Mouse (Mus musculus) frontal cortex, postnatal 14 days (tissue): Measurements from ENCODE around the gene Foxo3.
A peak's percentile ranks its signal among the peaks of the same experiment; 100 is the strongest.

ENCODE experiments used
- DNase-seq, 2 experiments: peaks; one replicate each; pipeline ENCODE4 v3.0.0; 2022; ENCODE audit warnings: low spot score in 2 of 2

Foxo3 gene

GRCm38 (mm10) chr10:42275871-42276501 lies 569 bp downstream of the Foxo3 start:
- DNase-seq, result no peak

- DNase-seq, result peak; percentile 36 to 38
These were observed 1.1 kb downstream of the Foxo3 start for GRCm38 (mm10) chr10:42275401-42275870.

DNA sequence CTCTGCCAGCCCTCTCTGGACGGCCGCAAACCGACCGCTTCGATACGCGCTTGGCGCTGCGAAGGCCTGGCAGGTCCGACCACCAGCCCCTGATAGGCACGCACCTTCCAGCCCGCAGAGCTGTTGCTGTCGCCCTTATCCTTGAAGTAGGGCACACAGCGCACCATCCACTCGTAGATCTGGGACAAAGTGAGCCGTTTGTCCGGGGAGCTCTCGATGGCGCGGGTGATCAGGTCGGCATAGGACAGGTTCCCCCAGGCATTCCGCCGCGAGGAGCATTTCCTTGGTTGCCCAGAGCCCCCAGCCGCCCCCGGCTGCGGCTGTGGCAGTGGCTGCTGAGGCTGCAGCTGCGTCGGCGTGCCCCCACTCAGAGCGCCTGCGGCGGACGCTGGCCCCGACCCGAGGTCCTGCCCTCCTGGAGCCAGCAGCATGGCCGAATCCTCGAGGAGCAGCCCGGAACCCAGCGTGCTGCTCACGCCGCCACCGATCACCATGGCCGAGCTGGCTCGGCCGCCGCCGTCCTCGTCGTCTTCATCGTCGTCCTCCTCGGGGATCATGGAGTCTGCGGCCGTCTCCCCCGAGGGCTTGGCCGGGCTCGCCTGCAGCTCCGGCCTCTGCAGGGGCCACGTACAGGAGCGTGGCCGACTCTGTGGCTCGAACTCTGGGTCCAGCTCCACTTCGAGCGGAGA lies 1.7 kb downstream of the Foxo3 start:
- DNase-seq, result peak in 1 of 2 experiments; percentile 14

GRCm38 (mm10) chr10:42273760-42274691 lies 2.5 kb downstream of the Foxo3 start:
- no peak for DNase-seq

DNA sequence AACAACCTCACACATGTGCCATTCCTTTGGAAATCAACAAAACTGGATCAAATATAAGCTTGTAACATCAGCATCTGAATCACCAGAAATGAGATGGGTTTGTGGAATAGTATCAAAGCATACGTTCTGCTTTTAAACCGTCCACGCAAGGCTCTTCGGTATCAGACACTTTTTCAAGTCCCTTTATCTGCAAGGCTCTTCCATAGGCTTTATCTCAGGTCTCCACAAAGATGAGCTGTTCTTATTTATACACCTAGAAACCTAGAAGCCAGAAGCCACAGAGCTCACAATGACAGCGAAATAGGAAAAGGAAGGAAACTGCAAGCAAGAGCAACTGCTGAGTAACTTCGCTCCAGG lies 3.2 kb downstream of the Foxo3 start:
- no peak for DNase-seq

GRCm38 (mm10) chr10:42271454-42272230 lies 4.9 kb downstream of the Foxo3 start:
- DNase-seq, result no peak

- no peak for DNase-seq
These were observed 6.1 kb downstream of the Foxo3 start for GRCm38 (mm10) chr10:42270277-42271083.

DNA sequence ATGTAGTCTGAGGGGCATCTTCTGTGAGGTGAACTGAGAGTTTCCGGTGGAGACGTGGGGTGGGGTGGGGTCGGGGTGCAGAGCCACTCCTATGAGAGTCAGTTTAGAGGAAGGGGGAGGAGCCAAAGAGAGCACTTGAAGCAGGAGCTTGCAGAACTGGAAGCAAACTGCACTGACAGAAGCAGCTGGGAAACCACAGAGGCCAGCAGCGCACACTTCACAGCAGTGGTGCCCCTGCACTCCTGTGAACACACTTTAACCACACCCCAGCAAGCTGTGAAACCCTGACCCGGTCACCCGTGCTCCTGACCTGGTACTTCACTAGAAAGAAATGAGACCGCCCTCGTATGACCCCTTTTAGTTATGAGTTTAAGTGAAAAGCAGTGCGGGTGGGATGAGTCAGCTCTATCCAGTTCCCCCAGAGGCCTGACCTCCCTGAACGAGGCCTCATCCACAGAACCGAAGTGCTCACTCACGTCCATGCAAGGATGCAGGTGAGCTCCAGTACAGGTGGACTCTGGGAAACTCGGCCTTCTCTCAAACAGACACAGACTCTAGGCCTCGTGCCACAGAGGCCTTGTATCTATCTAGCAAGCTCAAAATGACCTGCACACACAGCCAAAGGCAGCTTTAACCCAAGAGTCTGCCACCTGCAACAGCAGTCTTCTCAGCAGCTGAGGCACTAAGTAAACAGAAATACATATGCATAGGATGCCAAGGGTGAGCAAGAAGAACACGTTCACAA lies 7.1 kb downstream of the Foxo3 start:
- DNase-seq, result no peak

DNA sequence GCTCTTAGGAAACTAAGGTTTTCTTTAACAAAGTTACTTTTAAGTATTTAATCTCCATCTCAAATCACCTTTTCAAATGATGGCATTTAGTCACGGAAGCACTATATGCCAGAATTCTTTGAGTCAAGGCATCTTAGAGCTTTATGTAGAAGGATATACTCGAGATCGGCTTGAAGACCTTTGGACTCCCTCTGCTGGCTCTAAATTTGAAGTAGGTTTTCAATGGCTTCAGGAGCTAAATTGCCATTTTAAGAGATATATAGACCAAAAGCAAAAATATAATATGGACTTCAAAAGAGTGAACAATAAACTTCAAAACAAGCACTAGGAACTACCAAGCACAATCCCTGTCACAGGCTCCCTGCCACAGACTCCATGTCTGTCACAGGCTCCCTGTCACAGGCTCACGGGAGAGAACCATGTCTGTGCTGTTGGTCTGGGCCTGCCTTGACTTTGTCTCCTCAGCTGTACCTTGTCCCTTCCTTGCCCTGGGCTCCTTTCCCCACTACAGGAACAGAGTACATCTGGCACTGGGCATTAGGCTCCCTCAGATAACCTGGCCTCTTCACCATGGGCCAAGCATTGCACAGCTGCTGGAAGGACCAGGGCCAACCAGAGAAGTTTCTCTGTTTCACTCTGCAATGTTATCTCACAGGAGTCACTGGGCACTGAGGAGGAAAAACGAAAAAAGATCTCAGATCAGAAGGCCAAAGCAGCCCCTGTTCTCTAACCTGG lies 8.6 kb downstream of the Foxo3 start:
- DNase-seq, result no peak

DNA sequence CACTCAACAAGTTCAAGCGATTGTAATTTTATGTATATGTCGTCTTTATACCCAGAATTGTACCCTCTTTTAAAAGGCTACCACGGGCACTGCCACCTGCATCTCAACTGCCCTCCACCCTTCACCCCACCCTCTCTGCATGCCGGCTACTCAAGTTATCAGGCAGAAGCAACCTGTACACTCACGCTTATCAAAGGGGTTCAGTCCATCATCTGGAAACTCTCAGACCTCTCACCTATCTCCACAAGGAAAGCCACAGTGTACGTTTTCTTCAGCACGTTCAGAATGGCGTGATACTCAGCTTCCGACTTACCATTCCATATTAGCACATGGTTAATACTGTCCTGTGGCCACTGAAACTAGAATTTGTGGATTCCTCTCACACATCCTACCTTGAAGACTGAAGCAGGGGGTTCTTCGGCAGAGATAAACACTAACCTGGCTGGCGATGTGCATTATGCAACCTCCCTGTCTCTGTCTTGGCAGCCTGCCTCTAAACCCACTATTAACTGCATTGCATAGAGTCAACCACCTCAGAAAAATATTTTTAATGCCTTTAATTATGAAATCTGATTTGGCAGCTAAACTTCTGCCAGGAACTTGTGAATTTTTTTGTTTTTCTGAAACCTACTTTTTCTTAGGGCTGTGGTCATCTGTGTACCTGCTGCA lies 11.4 kb downstream of the Foxo3 start:
- DNase-seq, result no peak

DNA sequence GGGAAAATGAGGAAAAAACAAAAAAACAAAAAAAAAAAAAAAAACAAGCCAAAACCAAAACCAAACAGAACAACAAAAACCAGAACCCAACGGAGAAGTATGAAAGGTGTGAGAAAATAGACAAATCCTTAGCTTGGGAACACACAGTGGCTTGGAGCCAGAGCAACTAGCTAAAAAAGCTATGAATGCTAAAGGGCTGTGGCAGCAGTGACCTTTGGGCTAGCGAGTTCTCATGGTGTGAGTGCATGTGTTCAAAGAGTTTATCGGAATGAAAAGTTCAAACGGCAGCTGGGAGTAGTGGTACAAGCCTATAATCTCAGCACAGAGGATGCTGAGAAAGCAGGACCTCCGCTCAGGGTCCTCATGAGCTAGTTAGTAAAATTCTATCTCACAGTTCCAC lies 12.4 kb downstream of the Foxo3 start:
- DNase-seq, result no peak

DNA sequence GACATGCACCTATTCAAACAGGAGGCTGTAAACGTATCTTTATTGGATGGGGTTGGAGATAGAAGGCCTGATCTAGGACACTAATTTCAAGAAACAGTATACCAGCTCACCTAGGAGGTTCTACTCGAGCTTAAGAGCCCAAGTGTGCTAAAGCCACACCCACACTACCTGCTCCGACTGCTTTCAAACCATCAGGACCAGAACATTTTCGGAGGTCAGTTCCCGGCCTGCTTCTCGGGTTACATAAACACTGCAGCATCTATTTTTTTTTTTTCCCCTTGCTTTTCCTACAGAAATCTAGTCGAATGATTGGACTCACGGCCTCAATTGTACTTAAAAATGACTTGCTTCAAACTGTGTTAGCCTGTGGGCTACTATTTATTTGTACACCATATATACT lies 12.9 kb downstream of the Foxo3 start:
- no peak for DNase-seq

- DNase-seq, result no peak
These were observed 14.5 kb downstream of the Foxo3 start for GRCm38 (mm10) chr10:42262061-42262460.

DNA sequence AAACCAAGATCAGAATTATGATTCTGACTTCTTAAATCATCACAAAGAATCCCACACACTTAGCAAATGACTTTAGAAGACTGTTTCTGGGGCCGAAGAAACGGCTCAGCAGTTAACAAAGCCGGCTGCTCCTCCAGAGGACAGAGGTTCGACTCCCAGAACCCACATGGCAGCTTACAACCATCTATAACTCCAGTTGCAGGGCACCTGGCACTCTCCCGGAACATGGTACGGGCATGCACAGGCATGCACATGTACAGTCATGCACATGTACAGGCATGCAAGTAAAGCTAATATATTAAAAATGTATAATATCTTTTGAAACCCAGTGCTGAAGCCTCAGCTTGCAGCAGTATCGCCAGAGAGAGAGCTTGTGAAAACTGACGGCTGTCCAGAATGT lies 15.5 kb downstream of the Foxo3 start:
- no peak for DNase-seq

- DNase-seq, result no peak
These were observed 16.0 kb downstream of the Foxo3 start for GRCm38 (mm10) chr10:42260523-42260922.

GRCm38 (mm10) chr10:42259602-42260001 lies 17.0 kb downstream of the Foxo3 start:
- DNase-seq, result no peak

GRCm38 (mm10) chr10:42257985-42258384 lies 18.6 kb downstream of the Foxo3 start:
- DNase-seq, result no peak

DNA sequence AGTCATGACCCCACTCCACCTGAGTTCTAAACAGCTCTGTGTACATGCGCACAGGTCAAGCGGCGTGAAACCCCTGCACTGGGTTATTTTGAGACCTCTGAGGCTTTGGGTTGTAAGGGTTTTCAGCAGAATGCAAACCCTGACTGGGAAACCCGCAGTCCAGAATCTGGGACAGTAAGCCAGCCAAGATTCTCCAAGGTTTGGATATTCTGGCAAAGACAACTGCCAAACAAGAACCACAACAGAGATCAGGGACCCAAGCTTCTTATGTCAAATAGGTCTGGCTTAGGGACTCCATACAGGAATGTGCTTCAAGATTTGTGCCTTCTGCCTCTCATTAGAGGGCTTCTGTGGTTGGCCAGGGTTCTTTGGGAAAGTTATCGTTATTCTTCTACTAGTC lies 21.8 kb downstream of the Foxo3 start:
- DNase-seq, result no peak

DNA sequence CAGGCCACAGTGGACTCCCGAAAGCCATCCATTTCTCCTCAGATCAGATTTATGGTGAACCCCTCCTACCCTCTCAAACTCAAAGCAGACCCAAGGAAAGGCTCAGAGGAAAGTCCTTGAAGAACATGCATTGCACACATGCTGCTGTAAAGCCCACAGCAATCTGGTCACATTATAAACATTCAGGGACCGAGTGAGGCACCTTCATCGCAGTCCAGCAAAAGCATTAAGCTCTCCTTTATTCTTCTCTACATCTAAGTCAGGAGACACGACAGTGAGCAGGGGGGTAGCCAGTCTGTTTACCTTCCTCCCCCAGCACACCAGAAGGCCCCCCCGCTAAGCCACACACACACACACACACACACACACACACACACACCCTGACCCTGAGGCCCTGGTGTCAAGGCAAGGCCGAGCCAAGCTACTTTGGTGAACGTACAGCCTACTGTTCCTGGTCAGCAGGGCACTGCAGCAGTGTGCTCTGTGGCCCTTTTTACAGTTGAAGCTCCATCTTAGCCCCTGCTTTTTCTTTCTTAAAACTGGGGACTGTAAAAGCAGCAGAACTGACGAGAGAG lies 24.7 kb downstream of the Foxo3 start:
- no peak for DNase-seq
